Mouse (Mus musculus): ENCODE data around the gene Gm5108. TPM values are rescaled to one million over a fixed set of nuclear protein-coding genes. Genes with fewer than 3 reads are reported as not detected.

Gm5108 gene
- polyA plus RNA-seq, 1 experiment from 2014 or later = not detected

DNA sequence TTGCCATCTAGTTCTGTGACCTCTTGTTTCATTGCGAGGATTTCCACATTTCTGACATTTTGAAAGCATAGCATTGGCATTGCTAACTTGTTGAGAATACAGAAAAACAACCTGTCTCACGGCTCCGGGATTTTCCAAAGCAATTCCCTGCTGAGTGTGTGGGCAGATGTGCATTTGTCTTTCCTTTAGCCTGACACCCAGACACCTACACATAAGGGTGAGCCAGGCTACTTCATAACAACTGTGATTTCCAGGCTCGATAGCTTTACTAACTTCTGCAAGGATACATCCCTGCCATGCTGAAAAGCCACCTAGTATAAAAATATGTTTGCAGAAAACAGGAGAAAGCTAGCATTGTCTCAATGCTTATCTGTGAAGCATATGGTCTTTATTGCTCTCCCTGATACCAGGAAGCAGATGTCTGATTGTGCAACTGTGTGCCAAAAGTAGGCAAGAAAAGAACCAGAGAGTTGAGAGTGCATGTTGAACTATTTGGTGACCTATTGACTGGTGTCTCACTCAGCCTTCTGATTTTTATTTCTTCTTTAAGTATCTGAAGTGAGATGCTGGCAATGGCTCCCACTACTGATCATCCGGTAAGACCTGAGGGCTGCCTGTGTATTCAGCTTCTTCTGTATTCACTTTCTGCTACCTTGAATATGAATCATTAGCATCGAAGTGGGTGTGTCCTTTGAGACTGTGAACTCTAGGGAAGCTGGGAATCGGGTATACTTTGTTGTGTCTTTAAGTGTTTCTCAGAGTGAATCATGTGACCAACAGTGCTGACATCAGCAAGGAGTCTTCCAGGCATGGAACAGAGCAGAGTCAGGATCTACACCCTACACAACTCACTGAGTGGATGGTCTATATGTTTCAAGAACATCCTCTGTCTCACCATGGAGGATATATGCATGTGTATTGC is 20.5 kb downstream of the Gm5108 start:
- H3K36me3 ChIP-seq (replicated peaks; ENCODE audit: insufficient read depth, low read length) = no peaks in the 10 kb centered on the region
- DNase-seq (no peak), ATAC-seq (no peak)
- H3K4me1 ChIP-seq (ENCODE audit: insufficient read depth) = no peaks in the 10 kb centered on the region
- no peak overlapping the region for H3K9ac ChIP-seq (replicated peaks)
- no peak overlapping the region for H3K4me3 ChIP-seq (ENCODE audit: low read depth, low read length)
- H3K4me2 ChIP-seq (ENCODE audit: low read depth, low read length) = no peak overlapping the region
- TF ChIP-seq EP300 (IDR thresholded peaks at IDR 0.05; ENCODE audit: low read depth) (no peak), CTCF (IDR thresholded peaks at IDR 0.05; ENCODE audit: low read depth) (no peak)
- H3K27me3 ChIP-seq (ENCODE audit: insufficient read depth, low read length) = no peaks in the 10 kb centered on the region
- WGBS (ENCODE audit: insufficient replicate concordance) = 75% methylated on average over 7 of the region's 7 CpGs
- no peak overlapping the region for H3K27ac ChIP-seq (ENCODE audit: low read depth)
- H3K9me3 ChIP-seq (ENCODE audit: low read length) = no peaks in the 10 kb centered on the region

DNA sequence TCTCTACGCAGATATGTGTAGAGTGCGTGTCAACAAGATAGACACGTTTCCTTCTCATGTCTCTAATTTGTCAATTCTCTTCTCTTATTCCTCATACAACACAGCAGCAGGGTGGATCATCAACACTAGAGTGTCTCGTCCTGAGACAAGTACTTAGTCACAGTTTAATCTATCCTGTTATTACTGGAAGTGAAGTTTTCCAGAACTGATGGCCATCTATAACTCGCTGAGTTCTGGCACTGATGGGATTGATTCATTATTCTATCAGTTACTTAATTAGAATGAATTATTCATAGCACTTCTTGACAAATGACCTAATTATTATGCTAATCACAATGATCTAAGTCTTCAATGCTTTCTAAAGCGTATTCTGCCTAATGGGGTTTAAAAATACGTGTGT is 28.1 kb downstream of the Gm5108 start:
- TF ChIP-seq CTCF (IDR thresholded peaks at IDR 0.05; ENCODE audit: low read depth) = no peak
- no peak for TF ChIP-seq EP300 (IDR thresholded peaks at IDR 0.05; ENCODE audit: low read depth)
- no peak for ATAC-seq
- 76% methylated on average over 7 of the region's 7 CpGs for WGBS (ENCODE audit: insufficient replicate concordance)

DNA sequence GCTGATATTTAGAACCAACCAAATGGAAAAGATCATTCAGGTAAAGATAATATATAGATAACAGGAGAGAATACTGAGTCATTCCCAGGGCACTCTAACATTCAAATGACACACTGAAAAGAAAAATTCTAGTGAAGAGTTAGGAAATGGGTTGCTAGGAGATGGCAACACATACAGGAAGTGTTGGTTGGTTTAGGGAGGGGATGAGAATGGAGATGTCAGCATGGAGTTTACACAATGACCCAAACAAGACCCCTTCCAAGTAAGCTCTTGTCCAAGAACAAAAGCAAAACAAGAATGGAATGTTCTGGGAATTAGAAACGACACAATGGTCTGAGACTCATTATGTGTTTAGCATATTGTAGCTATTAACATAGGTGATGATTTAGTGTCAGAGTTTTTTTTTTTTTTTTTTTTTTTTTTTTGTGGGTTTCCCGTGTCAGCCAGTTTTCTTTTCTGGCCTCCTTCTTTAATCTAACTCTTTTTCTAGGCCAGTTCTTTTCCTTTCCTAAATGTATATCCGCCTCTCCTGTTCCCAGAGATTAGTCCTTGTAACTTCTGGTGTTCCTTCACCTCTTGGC is 40.6 kb downstream of the Gm5108 start:
- Histone ChIP-seq H3K4me1 (ENCODE audit: insufficient read depth) (no peaks in the 10 kb centered on the region), H3K9ac (replicated peaks) (no peak overlapping the region), H3K36me3 (replicated peaks; ENCODE audit: insufficient read depth, low read length) (no peaks in the 10 kb centered on the region), H3K27ac (ENCODE audit: low read depth) (no peak overlapping the region), H3K27me3 (ENCODE audit: insufficient read depth, low read length) (peaks cover 4% of the 10 kb centered on the region; the same call in 1 of the 2 replicates), H3K4me2 (ENCODE audit: low read depth, low read length) (no peak overlapping the region), H3K9me3 (ENCODE audit: low read length) (no peaks in the 10 kb centered on the region), H3K4me3 (ENCODE audit: low read depth, low read length) (no peak overlapping the region)
- DNase-seq (no peak), ATAC-seq (no peak)
- no peak for TF ChIP-seq CTCF (IDR thresholded peaks at IDR 0.05; ENCODE audit: low read depth)
- no peak for TF ChIP-seq EP300 (IDR thresholded peaks at IDR 0.05; ENCODE audit: low read depth)
- 43% methylated on average over 3 of the region's 3 CpGs for WGBS (ENCODE audit: insufficient replicate concordance)

More for the DNA sequence above, 28.1 kb downstream of the Gm5108 start:
- H3K4me2 ChIP-seq (ENCODE audit: low read depth, low read length) = no peak overlapping the region
- H3K36me3 ChIP-seq (replicated peaks; ENCODE audit: insufficient read depth, low read length) = no peaks in the 10 kb centered on the region
- H3K9ac ChIP-seq (replicated peaks) = no peak overlapping the region
- H3K27ac ChIP-seq (ENCODE audit: low read depth) = no peak overlapping the region
- no peaks in the 10 kb centered on the region for H3K9me3 ChIP-seq (ENCODE audit: low read length)
- DNase-seq = no peak
- no peak overlapping the region for H3K4me3 ChIP-seq (ENCODE audit: low read depth, low read length)
- peaks cover 3% of the 10 kb centered on the region; the same call in 1 of the 2 replicates for H3K27me3 ChIP-seq (ENCODE audit: insufficient read depth, low read length)
- no peaks in the 10 kb centered on the region for H3K4me1 ChIP-seq (ENCODE audit: insufficient read depth)

DNA sequence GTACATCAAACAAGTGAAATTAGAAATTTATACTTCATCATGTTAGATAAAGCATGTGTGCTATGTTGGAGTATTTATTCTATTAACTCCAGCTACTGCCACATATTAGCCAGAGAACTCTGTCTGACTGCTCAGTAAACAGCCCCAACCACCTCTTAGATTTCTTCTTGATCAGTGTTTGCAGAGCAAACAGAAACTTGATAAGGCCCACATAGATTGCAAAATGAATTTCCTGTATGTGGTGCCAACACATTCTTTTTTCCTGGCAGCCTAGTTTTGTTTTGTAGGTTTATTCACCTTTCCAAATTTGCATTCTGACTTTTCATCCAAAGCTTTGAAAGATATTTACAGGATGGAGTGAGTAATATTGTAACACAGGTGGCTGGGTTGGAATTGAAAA is 49.0 kb downstream of the Gm5108 start:
- no peak overlapping the region for H3K4me3 ChIP-seq (ENCODE audit: low read depth, low read length)
- no peak for DNase-seq
- no peaks in the 10 kb centered on the region for H3K9me3 ChIP-seq (ENCODE audit: low read length)
- no peak for ATAC-seq
- no peak overlapping the region for H3K4me2 ChIP-seq (ENCODE audit: low read depth, low read length)
- H3K27me3 ChIP-seq (ENCODE audit: insufficient read depth, low read length) = peaks cover 7% of the 10 kb centered on the region; the same call in 1 of the 2 replicates
- no peak overlapping the region for H3K9ac ChIP-seq (replicated peaks)
- TF ChIP-seq CTCF (IDR thresholded peaks at IDR 0.05; ENCODE audit: low read depth) = no peak
- TF ChIP-seq EP300 (IDR thresholded peaks at IDR 0.05; ENCODE audit: low read depth) = no peak
- H3K27ac ChIP-seq (ENCODE audit: low read depth) = no peak overlapping the region
- H3K36me3 ChIP-seq (replicated peaks; ENCODE audit: insufficient read depth, low read length) = no peaks in the 10 kb centered on the region
- no peaks in the 10 kb centered on the region for H3K4me1 ChIP-seq (ENCODE audit: insufficient read depth)

DNA sequence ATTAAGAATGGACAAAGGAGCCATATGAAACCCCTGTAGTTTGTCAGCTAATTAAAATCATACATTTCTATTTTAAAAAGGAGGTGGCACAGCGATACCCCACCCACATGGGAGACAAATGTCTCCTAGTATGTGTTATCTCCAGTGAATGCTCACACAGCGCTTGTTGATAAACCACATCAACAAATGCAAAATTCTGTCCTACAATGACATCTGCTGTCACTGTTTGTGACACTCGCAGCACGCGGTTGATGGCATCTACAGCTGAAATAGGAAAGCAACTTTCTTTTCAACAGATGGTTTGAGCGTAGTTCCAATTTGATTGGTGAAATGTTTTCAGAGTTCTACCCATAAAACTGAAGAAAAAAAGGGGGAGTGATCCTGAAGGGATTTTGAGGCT is 61.1 kb downstream of the Gm5108 start:
- H3K4me3 ChIP-seq (ENCODE audit: low read depth, low read length) = no peak overlapping the region
- H3K27ac ChIP-seq (ENCODE audit: low read depth) = no peak overlapping the region
- H3K4me1 ChIP-seq (ENCODE audit: insufficient read depth) = no peaks in the 10 kb centered on the region
- peaks cover 6% of the 10 kb centered on the region; the same call in 1 of the 2 replicates for H3K27me3 ChIP-seq (ENCODE audit: insufficient read depth, low read length)
- ATAC-seq (no peak), DNase-seq (no peak)
- H3K9ac ChIP-seq (replicated peaks) = no peak overlapping the region
- no peaks in the 10 kb centered on the region for H3K9me3 ChIP-seq (ENCODE audit: low read length)
- H3K4me2 ChIP-seq (ENCODE audit: low read depth, low read length) = no peak overlapping the region
- no peaks in the 10 kb centered on the region for H3K36me3 ChIP-seq (replicated peaks; ENCODE audit: insufficient read depth, low read length)
- TF ChIP-seq EP300 (IDR thresholded peaks at IDR 0.05; ENCODE audit: low read depth) (no peak), CTCF (IDR thresholded peaks at IDR 0.05; ENCODE audit: low read depth) (no peak)
- WGBS (ENCODE audit: insufficient replicate concordance) = 65% methylated on average over 6 of the region's 6 CpGs

DNA sequence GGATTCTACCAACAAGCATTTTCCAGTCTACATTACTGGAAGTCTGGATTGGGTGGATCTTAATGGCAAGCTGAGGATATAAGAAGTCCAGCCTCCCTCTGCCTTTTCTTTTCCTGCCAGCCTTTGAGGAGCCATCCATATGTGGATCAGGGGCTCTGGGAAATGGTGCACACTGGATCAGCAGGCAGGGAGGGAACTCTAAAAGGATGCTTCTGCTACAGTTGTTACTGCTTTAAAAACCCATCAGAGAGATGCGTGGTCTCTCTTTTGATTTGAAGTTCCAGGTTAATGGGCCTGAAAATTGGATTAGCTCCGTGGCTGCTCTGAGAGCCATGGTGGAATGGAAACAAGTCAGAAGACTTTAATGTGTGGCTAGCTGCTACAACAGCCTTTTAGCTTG is 62.4 kb downstream of the Gm5108 start:
- whole genome bisulfite sequencing (ENCODE audit: insufficient replicate concordance) = 58% methylated on average over 2 of the region's 2 CpGs
- H3K36me3 ChIP-seq (replicated peaks; ENCODE audit: insufficient read depth, low read length) = no peaks in the 10 kb centered on the region

More for the DNA sequence above, 62.4 kb downstream of the Gm5108 start:
- DNase-seq (no peak), ATAC-seq (no peak)
- no peak overlapping the region for H3K4me2 ChIP-seq (ENCODE audit: low read depth, low read length)
- H3K4me3 ChIP-seq (ENCODE audit: low read depth, low read length) = no peak overlapping the region
- H3K9me3 ChIP-seq (ENCODE audit: low read length) = no peaks in the 10 kb centered on the region
- TF ChIP-seq CTCF (IDR thresholded peaks at IDR 0.05; ENCODE audit: low read depth) = no peak
- TF ChIP-seq EP300 (IDR thresholded peaks at IDR 0.05; ENCODE audit: low read depth) = no peak
- H3K9ac ChIP-seq (replicated peaks) = no peak overlapping the region
- peaks cover 6% of the 10 kb centered on the region; the same call in 1 of the 2 replicates for H3K27me3 ChIP-seq (ENCODE audit: insufficient read depth, low read length)
- no peak overlapping the region for H3K27ac ChIP-seq (ENCODE audit: low read depth)
- H3K4me1 ChIP-seq (ENCODE audit: insufficient read depth) = no peaks in the 10 kb centered on the region

All from liver, postnatal 0 days (tissue).